Mouse (Mus musculus): ENCODE results near the gene Hras.
A peak's percentile ranks its signal among the peaks of the same experiment; 100 is the strongest.

Gene Hras

DNA sequence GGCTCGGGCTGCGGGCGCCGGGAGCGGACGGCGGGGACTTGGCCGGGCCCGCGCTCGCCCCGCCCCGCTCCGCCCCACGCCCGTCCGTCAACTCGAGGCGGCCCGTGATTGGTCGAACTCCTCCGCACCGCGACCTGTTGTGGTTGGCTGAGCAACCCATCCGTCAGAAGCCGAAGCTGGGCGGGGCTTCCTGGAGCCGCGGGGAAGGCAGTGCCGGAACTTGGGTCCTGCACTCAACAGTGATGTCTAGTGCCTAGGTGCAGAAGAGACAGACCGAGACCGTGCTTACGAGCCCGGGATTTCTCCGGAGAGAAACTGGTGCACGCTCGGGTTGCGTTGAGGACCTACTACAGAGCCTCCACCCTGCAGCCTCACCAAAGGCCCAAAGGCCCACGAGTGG is at the start of gene Hras, which contains the start of gene Lrrc56:
Hras (minus strand) TSS at position 58 of the 400 bp plus-strand sequence.
Lrrc56 (plus strand) TSS at position 210 of the 400 bp plus-strand sequence.
- peak; percentile 97 for DNase-seq

DNA sequence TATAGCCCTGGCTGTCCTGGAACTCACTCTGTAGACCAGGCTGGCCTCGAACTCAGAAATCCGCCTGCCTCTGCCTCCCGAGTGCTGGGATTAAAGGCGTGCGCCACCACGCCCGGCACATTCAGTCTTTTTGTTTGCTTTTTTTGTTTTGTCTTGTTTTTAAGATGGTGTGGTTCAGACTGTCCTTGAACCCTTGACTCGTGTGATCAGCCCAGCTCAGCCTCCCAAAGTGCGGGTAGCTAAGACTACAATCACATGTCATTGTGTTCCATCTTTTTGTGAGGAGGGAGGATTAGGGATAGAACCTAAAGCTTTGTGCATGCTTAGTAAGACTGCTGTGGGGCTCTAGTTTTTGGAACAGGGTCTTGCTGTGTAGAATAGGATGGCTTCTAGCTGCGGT is 37.7 kb upstream of the Hras start:
- DNase-seq, result no peak

DNA sequence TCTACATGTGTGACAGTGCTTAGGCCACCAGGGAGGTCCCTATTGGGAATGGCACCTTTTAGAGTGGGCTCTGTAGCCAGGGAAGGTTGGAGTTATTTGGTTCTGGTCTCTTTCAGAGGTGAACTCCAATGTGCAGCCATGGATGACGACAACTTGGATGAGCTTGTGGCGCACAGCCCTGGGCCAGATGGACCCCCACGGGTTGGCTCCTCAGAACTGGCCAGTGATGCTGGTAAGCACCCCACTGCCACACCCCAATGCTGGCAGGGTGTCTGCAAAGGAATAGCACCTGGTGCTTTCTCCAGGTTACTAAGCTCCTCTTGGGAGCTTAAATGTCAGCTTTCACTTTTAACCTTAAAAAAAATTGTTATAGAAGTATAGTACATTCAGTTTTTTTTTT is 37.3 kb upstream of the Hras start:
- no peak for DNase-seq

DNA sequence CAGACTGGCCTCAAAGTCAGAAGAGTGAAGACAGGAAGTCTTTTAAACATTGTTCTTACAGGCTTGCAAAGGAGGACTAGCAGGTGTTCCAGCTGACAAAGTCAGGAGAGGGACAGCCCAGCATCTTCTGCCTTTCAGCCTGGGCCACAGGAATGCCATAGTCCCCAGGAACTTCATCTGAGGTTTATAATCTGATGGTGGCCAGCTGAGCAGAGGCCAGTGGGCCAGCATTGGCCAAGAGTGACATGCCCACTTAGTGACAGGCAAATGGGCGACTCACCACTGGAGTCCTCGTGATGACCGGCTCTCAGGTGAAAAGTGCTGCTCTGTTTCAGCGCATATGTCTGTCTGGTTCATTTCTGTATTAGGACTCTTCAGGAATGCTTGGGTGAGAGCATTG is 36.8 kb upstream of the Hras start:
- no peak for DNase-seq

DNA sequence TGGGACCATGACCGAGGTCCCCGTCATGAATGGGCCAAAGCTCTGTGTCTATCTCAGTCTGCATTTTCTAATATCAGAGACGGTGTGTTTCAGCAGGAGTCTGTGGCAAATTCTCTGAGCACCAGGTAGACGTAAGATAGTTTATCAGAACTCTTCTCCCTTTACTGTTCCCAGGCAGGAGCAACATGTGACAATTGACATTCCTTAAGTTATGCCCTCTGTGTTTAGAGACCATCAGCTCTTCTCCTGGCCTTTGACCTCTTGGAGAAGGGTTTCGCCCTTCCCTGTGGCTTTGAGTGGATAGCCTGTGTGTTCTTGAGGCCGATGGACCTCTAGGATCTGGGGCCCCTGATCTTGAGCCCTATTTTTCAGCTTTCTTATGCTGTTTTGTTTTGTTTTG is 35.9 kb upstream of the Hras start:
- DNase-seq, result no peak

DNA sequence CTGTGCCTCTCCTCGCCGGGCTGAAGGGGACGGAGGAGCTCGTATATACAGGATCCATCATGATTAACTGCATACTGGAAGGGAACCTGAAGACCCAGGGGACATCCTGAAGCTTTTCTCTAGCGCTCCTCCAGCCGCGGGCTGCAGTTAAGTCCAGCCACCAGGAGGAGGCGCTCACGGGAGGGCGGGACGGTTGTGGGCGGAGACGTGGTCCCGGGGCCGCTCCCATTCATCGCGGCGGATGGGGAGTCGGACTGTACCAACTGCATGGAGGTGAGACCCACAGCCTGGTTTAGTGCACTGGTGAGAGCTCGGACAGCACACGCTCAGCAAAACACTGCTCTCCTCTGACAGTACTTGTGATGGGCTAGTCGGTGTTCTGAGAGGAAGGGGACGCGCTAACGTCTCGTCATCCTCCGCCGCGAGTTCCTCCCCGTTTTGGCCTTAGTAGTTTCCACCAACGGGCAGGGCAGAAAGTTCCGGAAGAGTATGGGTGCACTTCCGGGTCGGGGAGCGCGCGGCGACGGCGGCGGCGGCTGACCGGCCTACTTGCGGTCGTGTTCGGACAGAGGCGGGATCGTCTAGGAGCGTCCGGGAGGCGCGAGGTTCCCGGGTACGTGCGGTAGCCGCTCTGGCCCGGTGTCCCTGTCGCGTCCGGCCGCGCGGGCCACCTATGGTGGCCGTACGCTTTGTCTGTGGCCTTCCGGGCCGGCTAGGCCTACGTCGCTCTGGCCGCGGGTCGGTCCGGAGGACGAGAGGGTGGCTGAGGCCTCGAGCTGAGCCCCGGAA is 34.7 kb upstream of the Hras start, which contains the start of gene Phrf1:
Phrf1 (plus strand) TSS at position 506 of the 789 bp plus-strand sequence.
- DNase-seq, result peak; percentile 85

DNA sequence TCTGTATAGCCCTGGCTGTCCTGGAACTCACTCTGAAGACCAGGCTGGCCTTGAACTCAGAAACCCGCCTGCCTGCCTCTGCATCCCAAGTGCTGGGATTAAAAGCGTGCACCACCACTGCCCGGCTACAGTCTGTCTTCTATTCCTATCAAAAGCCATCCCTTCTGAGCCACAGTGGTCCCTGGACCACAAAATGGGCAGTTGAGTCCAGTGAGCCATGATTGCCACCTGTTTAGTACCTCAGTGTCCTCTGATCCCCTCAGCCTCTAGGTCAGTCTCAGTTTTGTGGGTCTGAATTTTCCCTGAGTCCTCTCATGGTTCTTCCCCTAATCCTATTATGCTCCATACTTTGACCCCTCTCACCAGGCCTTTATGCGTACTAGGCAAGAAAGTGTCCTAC is 34.0 kb upstream of the Hras start:
- no peak for DNase-seq

DNA sequence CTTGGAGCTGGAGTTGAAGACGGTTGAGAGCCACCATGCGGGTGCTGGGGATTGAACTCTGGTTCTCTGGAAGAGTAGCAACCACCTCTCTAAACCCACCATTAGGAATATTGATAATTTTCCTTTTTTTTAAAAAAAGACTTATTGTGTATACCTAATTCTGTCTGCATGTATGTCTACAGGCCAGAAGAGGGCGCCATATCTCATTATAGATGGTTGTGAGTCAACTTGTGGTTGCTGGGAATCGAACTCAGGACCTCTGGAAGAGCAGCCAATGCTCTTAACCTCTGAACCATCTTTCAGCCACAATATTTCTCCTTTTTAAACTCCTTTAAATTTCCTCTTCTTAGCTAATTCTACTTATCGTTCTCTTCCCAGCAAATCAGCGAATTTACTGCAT is 32.7 kb upstream of the Hras start:
- no peak for DNase-seq

DNA sequence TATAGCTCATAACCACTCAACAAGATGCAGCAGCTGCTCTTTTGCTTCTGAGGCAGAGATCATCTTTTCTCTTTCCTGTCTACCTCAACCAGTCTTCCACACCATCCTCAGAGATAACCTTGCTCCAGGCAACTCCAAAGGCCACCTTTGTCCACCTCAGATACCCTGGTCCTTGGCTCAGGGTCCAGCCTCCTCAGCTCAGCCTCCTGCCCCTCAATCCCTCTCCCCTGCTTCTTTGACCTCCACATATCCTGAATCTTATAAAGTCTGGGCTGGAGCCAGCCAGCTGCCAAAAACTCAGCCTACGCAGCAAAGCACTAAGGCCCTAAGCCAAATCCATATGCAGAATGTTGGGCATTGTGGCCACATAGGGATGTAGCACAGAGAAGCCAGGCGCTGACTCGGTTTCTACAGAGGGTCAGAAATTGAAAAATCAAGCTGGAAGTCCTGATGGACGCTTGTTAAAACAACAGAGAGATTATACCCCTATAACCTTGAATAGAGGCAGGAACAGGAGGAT is 29.0 kb upstream of the Hras start:
- no peak for DNase-seq

DNA sequence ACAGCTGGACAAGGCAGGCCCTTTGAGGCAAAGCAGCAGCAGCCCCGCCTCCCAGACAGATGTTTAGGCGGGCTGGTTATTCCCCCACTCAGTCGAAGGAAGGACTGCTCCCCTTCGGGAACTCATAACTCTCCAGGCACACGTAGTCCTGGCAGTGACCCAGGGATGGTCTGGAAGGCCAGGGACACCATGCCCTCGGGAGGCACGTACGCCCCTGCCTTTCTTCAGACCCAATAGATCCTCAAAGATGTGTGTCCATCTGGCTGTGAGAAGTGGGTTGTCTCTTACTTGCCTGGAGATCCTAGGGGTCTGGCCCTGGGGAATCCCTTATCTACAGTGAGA is 28.3 kb upstream of the Hras start:
- DNase-seq, result no peak

DNA sequence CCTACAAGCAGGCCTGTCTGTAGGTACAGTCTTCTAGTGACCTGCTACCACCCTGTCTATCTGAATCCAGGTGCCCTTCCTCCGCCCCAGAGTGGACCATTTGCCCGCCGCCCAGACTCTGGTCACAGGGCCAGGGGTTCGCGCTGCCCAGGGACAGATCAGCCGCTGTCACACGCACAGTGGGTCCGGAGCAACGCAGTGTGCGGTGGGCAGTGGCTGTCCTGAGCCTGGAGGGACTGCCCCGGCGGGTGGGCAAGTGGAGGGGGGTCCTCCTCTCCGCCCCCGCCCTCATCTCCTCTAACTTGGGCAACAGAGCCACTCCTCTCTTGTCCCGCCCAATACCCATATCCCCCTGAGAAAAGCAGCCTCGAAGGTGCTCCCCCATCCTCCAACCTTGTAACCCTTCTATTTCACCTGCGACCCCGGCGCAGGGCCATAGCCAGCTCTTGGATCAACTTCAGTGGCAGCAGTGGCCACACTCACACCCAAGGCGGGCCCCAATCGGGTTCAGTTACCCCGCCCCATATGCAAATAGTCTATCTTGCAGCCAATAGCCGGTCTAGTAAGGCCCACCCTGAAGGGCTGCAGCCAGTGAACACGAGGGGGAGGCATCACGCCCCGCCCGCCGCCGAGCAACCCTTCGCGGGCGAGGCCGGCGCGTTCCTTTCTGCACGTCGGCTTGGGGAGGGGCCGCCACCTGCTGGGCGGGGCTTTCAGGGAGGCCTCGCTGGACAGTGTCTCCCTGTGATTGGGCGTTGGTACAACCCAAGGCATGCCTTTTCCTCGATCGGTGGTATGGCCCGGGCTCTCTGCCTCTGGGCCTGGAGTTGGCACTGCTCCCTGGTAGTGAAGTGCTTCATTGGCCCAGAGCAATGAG is 27.7 kb upstream of the Hras start:
- peak; percentile 99 for DNase-seq

DNA sequence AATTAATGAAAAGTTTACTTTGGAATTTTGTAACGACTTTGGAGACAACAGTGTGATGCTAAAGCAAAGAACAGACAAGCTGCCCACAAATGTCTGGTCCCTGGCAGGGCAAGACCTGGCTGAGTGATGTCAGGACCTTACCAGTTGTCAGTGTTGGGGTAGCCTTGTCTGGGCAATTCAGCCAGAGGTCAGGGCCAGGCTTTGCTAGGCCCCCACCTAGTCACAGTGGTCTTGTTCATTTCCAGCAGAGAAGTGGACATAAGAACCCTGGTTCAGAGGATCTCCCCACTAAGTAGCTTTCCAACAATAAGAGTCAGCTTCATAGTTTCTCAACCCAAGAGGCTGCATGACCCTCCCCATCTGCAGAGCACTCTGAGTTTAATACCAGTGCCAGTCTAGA is 26.6 kb upstream of the Hras start:
- DNase-seq, result no peak

DNA sequence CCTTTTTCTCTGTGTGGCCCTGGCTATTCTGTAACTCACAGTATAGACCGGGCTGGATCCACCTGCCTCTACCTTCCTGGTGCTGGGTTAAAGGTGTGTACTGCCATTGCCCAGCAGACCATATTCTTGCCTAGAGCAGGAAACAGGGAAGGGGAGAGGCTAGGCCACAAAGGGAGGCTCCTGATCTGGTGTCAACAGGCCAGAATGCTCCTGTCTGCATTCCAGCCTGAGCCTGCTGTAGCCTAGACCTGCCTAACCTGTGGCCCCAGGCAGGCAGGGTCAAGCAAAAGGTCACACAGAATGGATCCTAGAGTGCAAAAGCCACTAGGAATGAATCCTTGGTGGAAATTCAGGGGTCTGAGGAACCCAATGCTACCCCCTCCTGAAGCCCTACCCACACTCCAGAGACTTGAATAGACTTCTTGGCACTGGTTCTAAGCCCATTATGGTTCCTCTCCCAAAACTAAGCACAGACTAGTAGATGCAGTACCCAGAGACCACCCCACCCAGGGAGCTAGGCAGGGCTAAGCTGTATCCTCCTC is 25.8 kb upstream of the Hras start:
- DNase-seq, result no peak

DNA sequence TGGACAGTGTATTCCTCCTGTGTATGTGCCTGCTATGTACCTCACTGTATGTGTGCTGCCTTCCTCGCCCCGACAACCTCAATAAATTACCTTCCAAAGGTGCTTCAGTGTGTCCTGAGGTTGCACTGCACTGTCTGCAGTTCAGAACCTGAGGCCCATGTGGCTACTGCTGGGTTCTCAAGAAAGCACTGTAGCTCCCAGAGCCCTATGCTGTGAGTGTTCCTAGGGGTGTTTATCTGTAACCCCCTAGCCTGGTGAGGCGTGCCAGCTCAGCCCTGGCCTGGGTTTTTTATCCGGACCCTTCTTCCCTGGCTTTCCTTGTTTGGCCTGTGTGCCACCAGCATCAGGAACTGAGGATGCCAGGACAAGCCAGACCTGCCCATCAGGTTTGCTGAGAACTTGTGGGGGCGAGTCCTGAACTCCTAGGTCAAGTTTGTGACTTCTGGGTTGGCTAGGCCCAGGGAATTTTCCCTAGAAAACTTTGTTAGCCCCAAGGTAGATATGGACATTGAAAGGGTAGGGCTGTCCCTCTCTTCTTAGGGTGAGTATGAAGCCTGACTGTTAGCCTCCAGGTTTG is 24.8 kb upstream of the Hras start:
- no peak for DNase-seq

DNA sequence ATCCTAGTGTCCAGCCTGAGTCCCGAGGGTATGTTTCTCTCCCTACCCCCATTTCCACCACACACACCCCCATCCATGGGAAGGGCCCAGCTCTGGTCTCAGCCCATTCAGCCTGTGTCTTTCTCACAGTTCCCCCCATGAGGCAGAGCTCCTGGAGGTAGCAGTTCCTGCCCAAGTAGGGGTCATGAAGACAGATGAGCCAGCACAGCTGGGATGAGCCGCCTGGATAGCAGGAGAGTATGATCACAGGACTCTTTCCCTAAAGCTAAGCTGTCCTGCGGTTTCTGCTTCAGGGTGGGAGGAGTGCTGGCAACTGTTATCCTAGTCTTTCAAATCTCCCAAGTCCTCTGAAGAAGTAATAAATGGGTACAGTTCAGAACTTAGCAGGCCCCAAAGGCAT is 24.3 kb upstream of the Hras start:
- DNase-seq, result no peak

DNA sequence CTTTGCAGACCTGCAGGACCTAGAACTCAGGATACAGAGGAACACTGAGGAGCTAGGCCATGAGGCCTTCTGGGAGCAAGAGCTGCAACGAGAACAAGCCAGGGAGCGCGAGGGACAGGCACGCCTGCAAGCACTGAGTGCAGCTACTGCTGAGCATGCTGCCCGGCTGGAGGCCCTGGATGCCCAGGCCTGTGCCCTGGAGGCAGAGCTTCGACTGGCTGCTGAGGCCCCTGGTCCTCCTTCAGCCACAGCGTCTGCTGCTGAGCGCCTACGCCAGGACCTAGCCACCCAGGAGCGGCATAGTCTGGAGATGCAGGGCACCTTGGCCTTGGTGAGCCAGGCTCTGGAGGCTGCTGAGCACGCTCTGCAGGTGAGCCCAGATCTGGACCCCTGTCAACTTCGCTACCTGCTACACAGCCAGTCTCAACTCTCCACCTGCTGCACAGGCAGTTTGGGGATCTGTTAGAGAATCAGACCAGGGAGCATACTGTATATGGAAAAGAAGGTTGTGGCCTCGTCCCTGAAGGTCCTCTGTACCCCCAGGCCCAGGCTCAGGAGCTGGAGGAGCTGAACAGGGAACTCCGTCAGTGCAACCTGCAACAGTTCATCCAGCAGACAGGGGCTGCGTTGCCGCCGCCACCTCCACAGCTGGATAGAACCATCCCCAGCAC is 23.7 kb upstream of the Hras start:
- DNase-seq, result no peak

DNA sequence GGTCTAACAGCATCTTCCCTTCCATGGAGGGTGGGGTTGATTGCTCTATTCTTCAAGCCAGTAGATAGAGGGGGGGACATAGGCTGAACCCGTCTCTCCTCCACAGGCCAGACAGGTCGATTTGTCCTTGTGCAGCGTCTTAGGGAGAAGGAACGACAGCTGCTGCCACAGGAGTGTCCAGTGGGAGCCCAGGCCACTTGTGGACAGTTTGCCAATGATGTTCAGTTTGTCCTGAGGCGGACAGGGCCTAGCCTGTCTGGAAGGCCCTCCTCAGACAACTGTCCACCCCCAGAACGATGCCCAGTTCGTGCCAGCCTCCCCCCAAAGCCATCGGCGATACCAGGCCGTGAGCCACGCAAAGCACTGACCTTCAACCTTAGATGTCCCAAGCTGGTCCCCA is 23.1 kb upstream of the Hras start:
- no peak for DNase-seq

DNA sequence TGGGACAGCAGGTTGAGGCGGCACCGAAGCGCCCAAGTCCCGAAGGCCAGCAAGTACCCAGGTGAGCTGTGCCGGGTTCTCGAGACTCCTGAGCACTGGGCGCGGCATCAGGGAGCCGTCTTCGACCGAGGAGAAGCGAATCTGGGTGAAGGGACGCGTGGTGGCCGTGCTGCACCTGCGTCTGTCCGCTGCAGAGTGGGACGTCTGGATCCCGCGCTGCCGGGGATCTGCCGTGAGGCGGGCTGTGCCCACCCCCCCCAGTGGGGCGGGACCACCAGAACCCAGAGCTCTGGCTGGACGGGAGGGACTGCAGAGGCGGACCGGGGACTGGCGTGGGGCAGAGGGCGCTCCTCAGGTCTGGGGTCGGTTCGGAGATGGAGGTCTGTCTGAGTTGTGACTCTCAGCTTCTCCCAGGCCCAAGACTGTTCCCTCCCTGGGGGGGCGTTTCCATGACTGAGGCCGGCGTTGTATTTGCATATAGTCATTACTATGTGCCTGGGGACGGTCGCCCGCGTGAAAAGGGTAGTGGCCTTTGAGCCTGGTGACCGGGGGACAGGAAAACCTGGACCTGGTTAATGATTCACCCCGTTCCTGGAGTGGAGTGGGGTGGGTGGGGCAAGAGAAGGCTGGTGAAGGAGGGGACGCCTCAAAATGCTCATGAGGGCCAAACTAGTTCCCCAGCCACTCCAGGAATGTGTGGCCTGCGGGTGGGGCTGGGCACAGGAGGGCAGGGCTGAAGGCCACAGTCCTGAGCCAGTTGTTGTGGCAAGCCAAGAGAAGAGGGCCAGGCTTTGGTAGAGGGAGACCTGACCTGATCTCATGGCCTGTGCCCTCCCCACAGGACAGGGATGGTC is 22.3 kb upstream of the Hras start:
- DNase-seq, result peak; percentile 98

DNA sequence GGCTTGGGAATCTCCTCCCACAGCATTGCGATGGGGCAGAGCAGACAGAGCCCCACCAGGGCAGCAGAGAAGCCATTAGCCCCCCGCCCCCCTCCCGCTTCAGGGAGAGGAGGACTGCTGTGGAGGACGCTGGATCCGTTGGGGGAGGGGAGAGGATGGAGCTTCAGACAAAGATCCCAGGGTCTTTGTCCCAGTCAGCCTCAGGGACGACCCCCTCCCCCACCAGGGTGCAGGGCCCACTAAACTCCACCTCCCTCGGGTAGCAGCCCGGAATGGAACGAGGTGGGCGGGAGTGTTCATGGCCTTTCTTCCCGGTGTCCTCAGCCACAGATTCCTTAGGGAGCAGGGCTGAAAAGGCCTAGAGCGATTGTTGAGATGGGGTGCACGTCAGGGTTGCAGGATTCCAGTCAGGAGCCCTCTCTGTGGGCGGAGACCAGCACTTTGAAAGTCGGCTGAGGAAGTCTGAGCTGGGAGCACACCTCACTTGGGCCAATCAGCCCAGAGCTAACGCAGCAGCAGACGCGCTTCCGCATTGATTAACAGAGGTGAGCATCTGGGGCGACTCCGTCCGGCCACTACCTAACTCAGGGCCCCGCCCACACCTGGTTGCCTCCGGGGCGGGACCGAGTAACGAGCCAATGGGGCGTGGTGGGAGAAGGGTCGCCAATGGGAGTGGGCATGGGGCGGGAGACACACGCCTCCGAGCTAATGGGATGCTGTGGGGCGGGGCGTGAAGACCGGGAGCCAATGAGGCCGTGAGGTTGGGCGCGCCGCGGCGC is 21.5 kb upstream of the Hras start, which contains the start of gene Rassf7:
Rassf7 (plus strand) TSS at position 760 of the 779 bp plus-strand sequence.
- DNase-seq, result peak; percentile 99

DNA sequence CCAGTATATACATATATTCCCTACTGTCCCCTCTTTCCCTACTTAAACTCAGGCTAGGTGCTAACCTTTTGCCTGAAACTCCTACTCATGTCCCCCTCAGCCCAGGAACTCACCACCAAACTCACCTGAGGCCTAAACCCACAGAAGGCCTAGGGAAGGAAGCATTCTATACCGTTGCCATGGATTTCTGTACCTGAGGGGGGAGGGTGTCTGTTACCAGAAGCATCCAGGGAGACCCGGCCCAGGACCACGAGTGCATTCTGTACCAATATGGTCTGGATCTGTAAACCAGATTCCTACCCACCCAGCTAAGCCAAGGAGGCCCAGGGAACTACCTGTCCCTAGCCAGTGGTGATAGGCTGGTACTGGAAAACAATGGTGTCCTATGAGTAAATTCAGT is 20.5 kb upstream of the Hras start:
- no peak for DNase-seq
